Comparison of ENCODE assay signal across 8 mouse cellular contexts in genomic region chr3:90242984-90243775, GRCm38 (mm10). TPM values are rescaled to one million over a fixed set of nuclear protein-coding genes. Genes with fewer than 3 reads are reported as not detected.
DNase-seq lines count a peak whose midpoint lies in the region; ATAC-seq and TF ChIP-seq lines count a peak whose summit lies in the region.

TSS of gene Creb3l4 (minus strand) at chr3:90243512.

- H3K4me1 ChIP-seq in kidney, embryonic 15.5 days = peaks cover 21% of the 10 kb centered on the region
- peaks cover 7% of the 10 kb centered on the region for H3K4me1 ChIP-seq in lung, embryonic 16.5 days (replicated peaks; ENCODE audit: control insufficient read depth, insufficient read depth, low read length)
- peaks cover 6% of the 10 kb centered on the region; the same call in 1 of the 2 replicates for H3K4me1 ChIP-seq in stomach, embryonic 15.5 days

- peak; percentile 66 for ATAC-seq in kidney, embryonic 15.5 days (replicated peaks; ENCODE audit: low FRiP score)
- peak; percentile 63 for ATAC-seq in lung, embryonic 16.5 days (ENCODE audit: low read depth)
- peak; percentile 45 for ATAC-seq in stomach, embryonic 15.5 days (ENCODE audit: insufficient read depth, low FRiP score, low read depth)

- H3K27ac ChIP-seq in left cerebral cortex, adult 2 months = no peak within 1 kb of the TSS
- H3K27ac ChIP-seq in kidney, embryonic 15.5 days = peak within 1 kb of the TSS; percentile 63
- H3K27ac ChIP-seq in lung, embryonic 16.5 days (ENCODE audit: low read length) = peak within 1 kb of the TSS; percentile 43
- peak within 1 kb of the TSS; percentile 59 for H3K27ac ChIP-seq in stomach, embryonic 15.5 days

- WGBS in kidney, embryonic 15.5 days = 2% methylated on average over 19 of the region's 19 CpGs
- 5% methylated on average over 19 of the region's 19 CpGs for WGBS in lung, embryonic 16.5 days
- 7% methylated on average over 19 of the region's 19 CpGs for WGBS in stomach, embryonic 15.5 days

- H3K4me2 ChIP-seq in kidney, embryonic 15.5 days = peak within 1 kb of the TSS; percentile 75
- peak within 1 kb of the TSS; percentile 72 for H3K4me2 ChIP-seq in lung, embryonic 16.5 days (ENCODE audit: low read depth, low read length)
- peak within 1 kb of the TSS; percentile 61 for H3K4me2 ChIP-seq in stomach, embryonic 15.5 days

- no peaks in the 10 kb centered on the region for H3K36me3 ChIP-seq in kidney, embryonic 15.5 days
- no peaks in the 10 kb centered on the region for H3K36me3 ChIP-seq in lung, embryonic 16.5 days (ENCODE audit: control insufficient read depth, insufficient read depth, low read length)
- no peaks in the 10 kb centered on the region for H3K36me3 ChIP-seq in stomach, embryonic 15.5 days

- no peak for DNase-seq in left cerebral cortex, adult 2 months (ENCODE audit: extremely low spot score in 1 of 2, low spot score in 2 of 2)
- DNase-seq in left cerebral cortex, postnatal 14 days (ENCODE audit: low spot score in 2 of 2) = no peak
- DNase-seq in heart, adult 18-20 months = peak; percentile 57 to 65
- DNase-seq in right cerebral cortex, adult 18-20 months = no peak
- no peak for DNase-seq in left cerebral cortex, postnatal 25 days (ENCODE audit: low spot score in 2 of 2)

- H3K9ac ChIP-seq in kidney, embryonic 15.5 days = peak within 1 kb of the TSS; percentile 30; the same call in 1 of the 2 replicates
- H3K9ac ChIP-seq in lung, embryonic 16.5 days (ENCODE audit: low read length) = peak within 1 kb of the TSS; percentile 57
- H3K9ac ChIP-seq in stomach, embryonic 15.5 days = 0 out of 2 replicates have a peak within 1 kb of the TSS, but pooled peaks have one; percentile 10

- H3K4me3 ChIP-seq in left cerebral cortex, adult 2 months = peak within 1 kb of the TSS; percentile 24
- peak within 1 kb of the TSS; percentile 46 for H3K4me3 ChIP-seq in kidney, embryonic 15.5 days (replicated peaks)
- H3K4me3 ChIP-seq in lung, embryonic 16.5 days (ENCODE audit: low read length) = peak within 1 kb of the TSS; percentile 48
- H3K4me3 ChIP-seq in stomach, embryonic 15.5 days (replicated peaks) = peak within 1 kb of the TSS; percentile 38

- intact Hi-C loops in left cerebral cortex, adult 2 months (cut with DNase I) = no loop called here
- intact Hi-C loops in left cerebral cortex, postnatal 14 days (cut with DNase I) = no loop called here
- intact Hi-C loops in left cerebral cortex, postnatal 25 days (cut with DNase I) = no loop called here

- H3K27me3 ChIP-seq in kidney, embryonic 15.5 days = no peaks in the 10 kb centered on the region
- H3K27me3 ChIP-seq in lung, embryonic 16.5 days (ENCODE audit: control insufficient read depth, insufficient read depth, low read depth, low read length) = no peaks in the 10 kb centered on the region
- no peaks in the 10 kb centered on the region for H3K27me3 ChIP-seq in stomach, embryonic 15.5 days (replicated peaks)

- no peaks in the 10 kb centered on the region for H3K9me3 ChIP-seq in kidney, embryonic 15.5 days (replicated peaks)
- H3K9me3 ChIP-seq in lung, embryonic 16.5 days (ENCODE audit: control insufficient read depth, low read length) = no peaks in the 10 kb centered on the region
- no peaks in the 10 kb centered on the region for H3K9me3 ChIP-seq in stomach, embryonic 15.5 days

- no peak for TF ChIP-seq CTCF in left cerebral cortex, adult 2 months (IDR thresholded peaks at IDR 0.05)

RNA-seq across cellular contexts. Expression of gene Creb3l4, which starts in this region (rescaled TPM):
- under 1 TPM; 0.42 to 0.50 TPM for total RNA-seq in left cerebral cortex, adult 2 months (2021)
- under 1 TPM in 1 of 2 experiments, not detected in 1; 0.23 TPM for total RNA-seq in left cerebral cortex, postnatal 14 days (2021)
- under 1 TPM in 1 of 2 experiments, not detected in 1; 0.41 TPM for total RNA-seq in heart, adult 18-20 months (2021)
- 3.7 and 6.9 TPM in 2 replicates for polyA plus RNA-seq in kidney, embryonic 15.5 days (2015; fragmentation: Nextera tagmentation; extraction: Ambion mirVana)
- polyA plus RNA-seq in lung, embryonic 16.5 days (2015; fragmentation: Nextera tagmentation; extraction: Ambion mirVana) = 5.8 TPM in 2 replicates
- 21.4 and 22.5 TPM in 2 replicates for polyA plus RNA-seq in stomach, embryonic 15.5 days (2015; fragmentation: Nextera tagmentation; extraction: Ambion mirVana)
- not detected for total RNA-seq in left cerebral cortex, postnatal 25 days (2021)

Comparison
In these comparisons a context has a peak if more than half of its experiments do, and no peak if none do; other contexts are left out.
1. Peak in DNase-seq in heart, adult 18-20 months; RNA of the gene not detected or under 1 TPM.